Mouse (Mus musculus) G1E (cell line): ENCODE measurements around the gene Nts.

Source experiments
- CTCF ChIP-seq: IDR thresholded peaks from 2 replicates; pipeline ENCODE4 v1.5.1; 2012; ENCODE audit warnings: low read depth, low read length, inconsistent platforms, mixed read lengths
- GATA1 ChIP-seq: IDR thresholded peaks from 2 replicates; pipeline ENCODE4 v1.6.1; 2012; ENCODE audit warnings: borderline replicate concordance, low read length, inconsistent platforms, mixed read lengths
- GATA2 ChIP-seq: IDR thresholded peaks from 2 replicates; pipeline ENCODE4 v1.6.1; 2012; ENCODE audit warnings: low read depth, low read length, inconsistent platforms, borderline replicate concordance
- POLR2AphosphoS5 ChIP-seq: IDR thresholded peaks from 2 replicates; pipeline ENCODE4 v1.6.1; 2012; ENCODE audit warnings: low read depth, low read length, inconsistent platforms; ENCODE audit not compliant: insufficient replicate concordance
- TAL1 ChIP-seq: conservative IDR thresholded peaks from 2 replicates; pipeline ENCODE4 v1.6.1; 2012; ENCODE audit warnings: low read depth, low read length, inconsistent platforms, mixed read lengths

GRCm38 (mm10) chr10:102511461-102511806 lies 21.1 kb upstream of the Nts start:
- TF ChIP-seq CTCF: no peak
- no peak for TF ChIP-seq TAL1
- no peak for TF ChIP-seq GATA2
- no peak for TF ChIP-seq GATA1
- TF ChIP-seq POLR2AphosphoS5: no peak
